Mouse (Mus musculus) kidney, adult 2 months (tissue): ENCODE results near the gene Pla2g4d. TPM values are rescaled to one million over a fixed set of nuclear protein-coding genes. Genes with fewer than 3 reads are reported as not detected.
"Not testable (repeated sequence)": the region's sequence is repeated elsewhere in the genome, so short reads cannot be mapped to it uniquely, and the experiment has no call there.

Source experiments
- DNase-seq: peaks from one replicate; pipeline ENCODE4 v3.0.0; 2021
- H3K27ac ChIP-seq: fragments of 200-500 bp; 2 replicates; pipeline ENCODE4 v1.5.1; 2012; ENCODE audit warnings: low read depth, low read length, control low read depth, inconsistent platforms; ENCODE audit not compliant: insufficient read depth
- H3K27me3 ChIP-seq: fragments of 200-500 bp; replicated peaks from 2 replicates; pipeline ENCODE4 v1.6.1; 2012; ENCODE audit warnings: mild to moderate bottlenecking, moderate library complexity, low read length, inconsistent platforms; ENCODE audit not compliant: control insufficient read depth, insufficient read depth
- H3K36me3 ChIP-seq: fragments of 200-500 bp; 2 replicates; pipeline ENCODE4 v1.6.1; 2012; ENCODE audit warnings: mild to moderate bottlenecking, moderate library complexity, low read length, inconsistent platforms; ENCODE audit not compliant: control insufficient read depth, insufficient read depth
- H3K4me1 ChIP-seq: fragments of 200-500 bp; 2 replicates; pipeline ENCODE4 v1.6.1; 2011; ENCODE audit warnings: low read length; ENCODE audit not compliant: control insufficient read depth, insufficient read depth
- H3K4me3 ChIP-seq: fragments of 200-500 bp; 2 replicates; pipeline ENCODE4 v1.5.1; 2011; ENCODE audit warnings: mild to moderate bottlenecking, low read depth, low read length, control low read depth; ENCODE audit not compliant: insufficient read depth
- CTCF ChIP-seq: fragments of 200-500 bp; conservative IDR thresholded peaks from 2 replicates; pipeline ENCODE4 v1.5.1; 2011; ENCODE audit warnings: low read depth, mild to moderate bottlenecking, control low read depth, low read length, moderate library complexity, mixed read lengths; ENCODE audit not compliant: insufficient read depth, insufficient read length
- POLR2A ChIP-seq: fragments of 200-500 bp; IDR thresholded peaks from one replicate; pipeline ENCODE4 v1.6.1; 2011; ENCODE audit warnings: low read depth, low read length, control low read depth
- whole genome bisulfite sequencing: fragments of 180-500 bp; shearing (Covaris S2); methylation state at CpG from one replicate; pipeline ENCODE4 v1.1.7; 2018; 5-methylcytosine and 5-hydroxymethylcytosine counted together
- polyA plus RNA-seq: library from polyadenylated mRNA; depleted of rRNA; stranded (reverse); fragments of >200 nt; gene quantifications from 2 replicates; pipeline ENCODE4 v1.2.3, GENCODE M21; 2012; rRNA removed

Pla2g4d gene
- polyA plus RNA-seq, 1 experiment, result not detected

GRCm38 (mm10) chr2:120243995-120244394 lies 45.0 kb downstream of the Pla2g4d start:
- DNase-seq, result no peak
- 97% methylated on average over 2 of the region's 2 CpGs for WGBS
- TF ChIP-seq POLR2A (no peak), CTCF (no peak)
- H3K4me3 ChIP-seq, result no peak overlapping the region
- no peak overlapping the region for H3K27ac ChIP-seq
- no peaks in the 10 kb centered on the region for H3K4me1 ChIP-seq
- no peaks in the 10 kb centered on the region for H3K27me3 ChIP-seq
- H3K36me3 ChIP-seq, result no peaks in the 10 kb centered on the region

DNA sequence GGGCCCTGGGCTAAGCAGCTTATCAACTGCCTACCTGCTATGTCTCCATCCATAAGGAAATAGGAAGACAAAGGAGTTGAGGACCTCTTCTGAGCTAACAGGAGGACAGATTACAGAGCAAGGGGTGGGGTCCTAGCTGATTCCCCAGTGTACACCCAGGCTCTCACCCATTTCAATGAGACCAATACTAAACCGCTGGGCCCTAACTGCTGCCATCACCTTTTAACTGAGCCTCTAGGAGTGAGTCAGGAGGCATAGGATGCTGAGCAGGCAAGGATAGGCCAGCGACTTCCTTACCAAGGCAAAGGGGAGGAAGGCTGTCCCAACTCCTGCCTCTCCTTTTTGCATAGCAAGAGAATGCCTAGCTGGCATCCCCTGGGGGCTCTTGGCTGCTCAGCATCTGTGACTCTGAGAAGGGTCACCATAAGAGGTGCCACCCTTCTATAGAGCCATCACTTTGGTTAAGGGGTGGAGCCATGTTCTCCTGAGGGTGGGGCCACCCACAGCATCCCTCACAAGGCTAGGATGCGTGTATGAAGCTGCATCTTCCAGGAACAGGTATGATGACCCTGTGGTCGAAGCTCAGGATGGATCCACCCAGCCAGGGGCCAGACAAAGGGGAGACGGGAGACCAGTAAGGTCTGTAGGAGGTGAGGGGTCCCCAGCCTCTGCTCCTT lies 46.1 kb downstream of the Pla2g4d start:
- Histone ChIP-seq H3K27ac (no peak overlapping the region), H3K4me1 (no peaks in the 10 kb centered on the region), H3K36me3 (no peaks in the 10 kb centered on the region), H3K4me3 (no peak overlapping the region), H3K27me3 (no peaks in the 10 kb centered on the region)
- WGBS, result 73% methylated on average over 5 of the region's 5 CpGs
- no peak for TF ChIP-seq CTCF
- no peak for TF ChIP-seq POLR2A
- DNase-seq, result no peak

GRCm38 (mm10) chr2:120238733-120239132 lies 50.3 kb downstream of the Pla2g4d start:
- not testable (repeated sequence) for H3K27me3 ChIP-seq, H3K36me3 ChIP-seq, H3K27ac ChIP-seq, H3K4me3 ChIP-seq, H3K4me1 ChIP-seq
- WGBS, result 78% methylated on average over 9 of the region's 9 CpGs
- DNase-seq, result peak; percentile 28

GRCm38 (mm10) chr2:120237784-120238183 lies 51.2 kb downstream of the Pla2g4d start:
- WGBS, result 79% methylated on average over 5 of the region's 5 CpGs
- Histone ChIP-seq H3K36me3 (no peaks in the 10 kb centered on the region), H3K4me1 (no peaks in the 10 kb centered on the region), H3K27ac (no peak overlapping the region), H3K27me3 (no peaks in the 10 kb centered on the region), H3K4me3 (no peak overlapping the region)
- no peak for DNase-seq
- TF ChIP-seq POLR2A (no peak), CTCF (no peak)

DNA sequence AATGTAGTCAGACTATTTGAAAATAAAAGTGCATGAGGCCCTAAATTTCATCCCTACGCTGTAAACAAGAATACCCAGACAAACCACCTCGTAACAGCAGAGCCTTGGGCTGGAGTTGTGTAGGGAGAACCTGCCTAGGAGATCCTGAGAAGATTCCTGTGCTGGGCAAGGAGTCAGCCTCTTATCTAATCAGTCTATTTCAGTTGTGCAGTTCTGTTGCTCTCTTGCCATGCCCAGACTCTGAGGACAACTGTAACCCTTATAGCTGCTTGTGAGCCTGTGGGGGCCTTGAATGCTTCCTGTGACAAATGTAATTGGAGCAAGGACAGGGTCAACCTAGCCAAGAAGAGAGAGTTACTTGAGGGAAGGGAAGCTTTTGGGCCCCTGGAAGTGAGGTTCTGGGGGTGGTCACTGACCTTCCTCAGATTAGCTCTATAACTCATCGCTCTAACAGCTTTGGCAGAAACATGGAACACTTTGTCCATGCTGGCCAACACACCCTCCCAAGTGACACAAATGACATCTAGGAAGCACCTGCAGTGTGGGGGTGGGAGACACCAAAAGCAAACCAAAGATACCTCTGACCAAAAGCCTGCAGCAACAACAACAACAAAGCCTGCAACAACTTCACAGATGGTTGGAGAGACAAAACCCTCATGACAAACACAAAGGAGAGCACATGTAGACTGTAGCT lies 52.9 kb downstream of the Pla2g4d start:
- Histone ChIP-seq H3K4me3 (no peak overlapping the region), H3K27ac (no peak overlapping the region), H3K36me3 (no peaks in the 10 kb centered on the region), H3K4me1 (no peaks in the 10 kb centered on the region), H3K27me3 (no peaks in the 10 kb centered on the region)
- TF ChIP-seq POLR2A, result no peak
- no peak for TF ChIP-seq CTCF
- no peak for DNase-seq
- WGBS, result 83% methylated on average over 3 of the region's 3 CpGs

- Histone ChIP-seq H3K36me3 (no peaks in the 10 kb centered on the region), H3K27me3 (no peaks in the 10 kb centered on the region), H3K4me1 (no peaks in the 10 kb centered on the region), H3K27ac (no peak overlapping the region), H3K4me3 (no peak overlapping the region)
- 60% methylated on average over 3 of the region's 3 CpGs for WGBS
- no peak for TF ChIP-seq CTCF
- TF ChIP-seq POLR2A, result no peak
- no peak for DNase-seq
Observed at GRCm38 (mm10) chr2:120235381-120235780, 53.6 kb downstream of the Pla2g4d start.

DNA sequence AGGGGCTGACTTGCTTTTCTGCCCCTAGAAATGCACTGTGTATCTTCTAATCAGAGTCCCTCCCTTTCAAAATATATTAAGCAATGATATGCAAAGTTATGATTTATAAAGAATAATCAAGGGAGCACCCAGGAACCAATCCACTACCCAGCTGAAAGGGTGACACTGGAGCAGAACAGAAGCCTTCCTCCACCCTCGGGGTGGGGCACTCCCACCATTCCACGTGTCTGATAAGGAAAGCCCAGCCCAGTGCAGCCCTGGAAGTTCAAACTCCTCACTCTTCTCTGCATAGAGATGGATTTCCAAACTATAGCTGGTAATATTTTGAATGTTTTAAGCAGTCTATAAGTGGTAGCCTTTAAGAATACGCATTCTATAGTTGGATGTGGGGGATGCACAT lies 57.4 kb downstream of the Pla2g4d start:
- no peak for DNase-seq
- no peaks in the 10 kb centered on the region for H3K27me3 ChIP-seq
- WGBS, result 54% methylated on average over 3 of the region's 3 CpGs
- H3K27ac ChIP-seq, result no peak overlapping the region
- H3K4me1 ChIP-seq, result no peaks in the 10 kb centered on the region
- H3K36me3 ChIP-seq, result no peaks in the 10 kb centered on the region
- TF ChIP-seq POLR2A, result no peak
- TF ChIP-seq CTCF, result no peak
- H3K4me3 ChIP-seq, result no peak overlapping the region

Other genes with a start within 250 kb of the Pla2g4d start
- gene Ehd4, start 134.6 kb downstream of the Pla2g4d start, polyA plus RNA-seq, result 36.5 and 38.2 TPM in 2 replicates
- 0.01 and 0.33 TPM in 2 replicates for gene Pla2g4e, start 43.9 kb downstream of the Pla2g4d start, polyA plus RNA-seq
- gene Pla2g4f, start 25.0 kb upstream of the Pla2g4d start, polyA plus RNA-seq, result 0.04 and 0.25 TPM in 2 replicates
- gene Vps39, start 63.9 kb upstream of the Pla2g4d start, polyA plus RNA-seq, result 16.8 and 22.7 TPM in 2 replicates
- gene Ganc, start 114.7 kb upstream of the Pla2g4d start, polyA plus RNA-seq, result 26.9 and 28.3 TPM in 2 replicates
- 9.2 and 10.3 TPM in 2 replicates for gene Tmem87a, start 114.9 kb upstream of the Pla2g4d start, polyA plus RNA-seq
- 0.48 and 1.0 TPM in 2 replicates for gene Capn3, start 166.8 kb upstream of the Pla2g4d start, polyA plus RNA-seq